Mouse (Mus musculus): Measurements from ENCODE around the gene Man2a2. TPM values are rescaled to one million over a fixed set of nuclear protein-coding genes. Genes with fewer than 3 reads are reported as not detected.

Gene Man2a2
- total RNA-seq, 1 experiment = 14.6 TPM

GRCm38 (mm10) chr7:80382919-80383318 is 11.7 kb upstream of the Man2a2 start:
- no peak for DNase-seq (ENCODE audit: low read depth, low spot score)
- Histone ChIP-seq H3K9ac (ENCODE audit: insufficient read depth, low read depth, low read length, poor library complexity, severe bottlenecking) (no peak overlapping the region), H3K4me1 (ENCODE audit: control insufficient read depth in 2 of 2, insufficient read depth in 2 of 2, low read length in 2 of 2, poor library complexity in 1 of 2) (peaks cover 0 to 18% of the 10 kb centered on the region in 2 experiments; a peak in 1 of 4 replicates), H3K36me3 (ENCODE audit: control insufficient read depth, insufficient read depth, low read length, poor library complexity, severe bottlenecking) (no peaks in the 10 kb centered on the region), H3K27ac (ENCODE audit: insufficient read depth, low read depth, low read length, poor library complexity, severe bottlenecking) (no peak overlapping the region), H3K4me3 (ENCODE audit: insufficient read depth in 1 of 2, low read depth in 1 of 2, low read length in 2 of 2, poor library complexity in 1 of 2, severe bottlenecking in 1 of 2) (no peak overlapping the region), H3K9me3 (ENCODE audit: control insufficient read depth, insufficient read depth, low read depth, low read length) (no peaks in the 10 kb centered on the region)
- TF ChIP-seq HCFC1 (IDR thresholded peaks at IDR 0.05; ENCODE audit: borderline replicate concordance, insufficient read depth, low read length) = no peak
- TF ChIP-seq ZC3H11A (IDR thresholded peaks at IDR 0.05; ENCODE audit: borderline replicate concordance, low read depth, low read length) = no peak
- TF ChIP-seq MAFK (IDR thresholded peaks at IDR 0.05; ENCODE audit: insufficient read depth, low read depth, low read length) = no peak
- TF ChIP-seq CHD2 (IDR thresholded peaks at IDR 0.05; ENCODE audit: low read depth, low read length) = no peak
- no peak for TF ChIP-seq ZNF384 (IDR thresholded peaks at IDR 0.05; ENCODE audit: low read depth, low read length)
- in situ Hi-C loops (cut with MboI; ENCODE audit: low sequenced_read_pairs in 2 of 2, unreplicated experiment in 2 of 2) = loop anchor here (10.0 to 25.0 kb wide), 3 partner anchors 202 to 312 kb away; no protein-coding TSS in a partner anchor

- Histone ChIP-seq H3K36me3 (ENCODE audit: control insufficient read depth, insufficient read depth, low read length, poor library complexity, severe bottlenecking) (no peaks in the 10 kb centered on the region), H3K27ac (ENCODE audit: insufficient read depth, low read depth, low read length, poor library complexity, severe bottlenecking) (no peak overlapping the region), H3K4me3 (ENCODE audit: insufficient read depth in 1 of 2, low read depth in 1 of 2, low read length in 2 of 2, poor library complexity in 1 of 2, severe bottlenecking in 1 of 2) (no peak overlapping the region), H3K9ac (ENCODE audit: insufficient read depth, low read depth, low read length, poor library complexity, severe bottlenecking) (no peak overlapping the region), H3K4me1 (ENCODE audit: control insufficient read depth in 2 of 2, insufficient read depth in 2 of 2, low read length in 2 of 2, poor library complexity in 1 of 2) (peaks cover 0 to 12% of the 10 kb centered on the region in 2 experiments; a peak in 1 of 4 replicates), H3K9me3 (ENCODE audit: control insufficient read depth, insufficient read depth, low read depth, low read length) (no peaks in the 10 kb centered on the region)
- DNase-seq (ENCODE audit: low read depth, low spot score) = no peak
- in situ Hi-C loops (cut with MboI; ENCODE audit: low sequenced_read_pairs in 2 of 2, unreplicated experiment in 2 of 2) = loop anchor here (5.0 to 25.0 kb wide), 2 partner anchors 208 to 237 kb away; no protein-coding TSS in a partner anchor
- TF ChIP-seq CHD2 (IDR thresholded peaks at IDR 0.05; ENCODE audit: low read depth, low read length) = no peak
- TF ChIP-seq MAFK (IDR thresholded peaks at IDR 0.05; ENCODE audit: insufficient read depth, low read depth, low read length) = no peak
- TF ChIP-seq HCFC1 (IDR thresholded peaks at IDR 0.05; ENCODE audit: borderline replicate concordance, insufficient read depth, low read length) = no peak
- TF ChIP-seq ZNF384 (IDR thresholded peaks at IDR 0.05; ENCODE audit: low read depth, low read length) = no peak
- no peak for TF ChIP-seq ZC3H11A (IDR thresholded peaks at IDR 0.05; ENCODE audit: borderline replicate concordance, low read depth, low read length)
Measured at GRCm38 (mm10) chr7:80379531-80379930, 8.4 kb upstream of the Man2a2 start.

- no peak overlapping the region for H3K27ac ChIP-seq (ENCODE audit: insufficient read depth, low read depth, low read length, poor library complexity, severe bottlenecking)
- H3K9me3 ChIP-seq (ENCODE audit: control insufficient read depth, insufficient read depth, low read depth, low read length) = no peaks in the 10 kb centered on the region
- peak; percentile 66 for DNase-seq (ENCODE audit: low read depth, low spot score)
- no peak overlapping the region for H3K9ac ChIP-seq (ENCODE audit: insufficient read depth, low read depth, low read length, poor library complexity, severe bottlenecking)
- no peaks in the 10 kb centered on the region for H3K36me3 ChIP-seq (ENCODE audit: control insufficient read depth, insufficient read depth, low read length, poor library complexity, severe bottlenecking)
- peaks cover 0 to 9% of the 10 kb centered on the region in 2 experiments; a peak in 1 of 4 replicates for H3K4me1 ChIP-seq (ENCODE audit: control insufficient read depth in 2 of 2, insufficient read depth in 2 of 2, low read length in 2 of 2, poor library complexity in 1 of 2)
- in situ Hi-C loops (cut with MboI; ENCODE audit: low sequenced_read_pairs in 2 of 2, unreplicated experiment in 2 of 2) = loop anchor here (5.0 to 25.0 kb wide), 2 partner anchors 210 to 235 kb away; no protein-coding TSS in a partner anchor
- no peak overlapping the region for H3K4me3 ChIP-seq (ENCODE audit: insufficient read depth in 1 of 2, low read depth in 1 of 2, low read length in 2 of 2, poor library complexity in 1 of 2, severe bottlenecking in 1 of 2)
- TF ChIP-seq HCFC1 (IDR thresholded peaks at IDR 0.05; ENCODE audit: borderline replicate concordance, insufficient read depth, low read length) (no peak), MAFK (IDR thresholded peaks at IDR 0.05; ENCODE audit: insufficient read depth, low read depth, low read length) (no peak), ZNF384 (IDR thresholded peaks at IDR 0.05; ENCODE audit: low read depth, low read length) (no peak), CHD2 (IDR thresholded peaks at IDR 0.05; ENCODE audit: low read depth, low read length) (no peak), ZC3H11A (IDR thresholded peaks at IDR 0.05; ENCODE audit: borderline replicate concordance, low read depth, low read length) (no peak)
Measured at GRCm38 (mm10) chr7:80377471-80377870, 6.3 kb upstream of the Man2a2 start.

- DNase-seq (ENCODE audit: low read depth, low spot score) = no peak
- Histone ChIP-seq H3K27ac (ENCODE audit: insufficient read depth, low read depth, low read length, poor library complexity, severe bottlenecking) (no peak overlapping the region), H3K4me1 (ENCODE audit: control insufficient read depth in 2 of 2, insufficient read depth in 2 of 2, low read length in 2 of 2, poor library complexity in 1 of 2) (peaks cover 0 to 7% of the 10 kb centered on the region in 2 experiments; a peak in 1 of 4 replicates), H3K9me3 (ENCODE audit: control insufficient read depth, insufficient read depth, low read depth, low read length) (no peaks in the 10 kb centered on the region), H3K9ac (ENCODE audit: insufficient read depth, low read depth, low read length, poor library complexity, severe bottlenecking) (no peak overlapping the region), H3K4me3 (ENCODE audit: insufficient read depth in 1 of 2, low read depth in 1 of 2, low read length in 2 of 2, poor library complexity in 1 of 2, severe bottlenecking in 1 of 2) (no peak overlapping the region), H3K36me3 (ENCODE audit: control insufficient read depth, insufficient read depth, low read length, poor library complexity, severe bottlenecking) (no peaks in the 10 kb centered on the region)
- TF ChIP-seq CHD2 (IDR thresholded peaks at IDR 0.05; ENCODE audit: low read depth, low read length) (no peak), HCFC1 (IDR thresholded peaks at IDR 0.05; ENCODE audit: borderline replicate concordance, insufficient read depth, low read length) (no peak), ZC3H11A (IDR thresholded peaks at IDR 0.05; ENCODE audit: borderline replicate concordance, low read depth, low read length) (no peak), ZNF384 (IDR thresholded peaks at IDR 0.05; ENCODE audit: low read depth, low read length) (no peak), MAFK (IDR thresholded peaks at IDR 0.05; ENCODE audit: insufficient read depth, low read depth, low read length) (no peak)
- in situ Hi-C loops (cut with MboI; ENCODE audit: low sequenced_read_pairs in 2 of 2, unreplicated experiment in 2 of 2) = loop anchor here (5.0 to 25.0 kb wide), 2 partner anchors 211 to 234 kb away; no protein-coding TSS in a partner anchor
Measured at GRCm38 (mm10) chr7:80376192-80376591, 5.0 kb upstream of the Man2a2 start.

All from ES-E14 (cell line).